Mouse (Mus musculus) midbrain, embryonic 11.5 days (tissue): ENCODE results near the gene Cxcr3. TPM values are rescaled to one million over a fixed set of nuclear protein-coding genes. Genes with fewer than 3 reads are reported as not detected.

ENCODE experiments used
- ATAC-seq: fragments of 200-750 bp; cut with Nextera tagmentation; 2 replicates; pipeline ENCODE4 v1.8.0; 2017; ENCODE audit warnings: moderate TSS enrichment, moderate library complexity; ENCODE audit not compliant: low FRiP score
- DNase-seq: peaks from one replicate; pipeline ENCODE4 v3.0.0; 2015; ENCODE audit warnings: low spot score; ENCODE audit errors: missing footprints
- H3K27ac ChIP-seq: fragments of 300-500 bp; sonication (generic); 2 replicates; pipeline ENCODE4 v1.5.1; 2014; ENCODE audit warnings: low read depth, low read length
- H3K27me3 ChIP-seq: fragments of 300-500 bp; sonication (generic); 2 replicates; pipeline ENCODE4 v1.6.1; 2014; ENCODE audit warnings: mild to moderate bottlenecking, low read length, moderate library complexity, mixed read lengths; ENCODE audit not compliant: control insufficient read depth, insufficient read depth
- H3K36me3 ChIP-seq: fragments of 300-500 bp; sonication (generic); 2 replicates; pipeline ENCODE4 v1.6.1; 2014; ENCODE audit warnings: mild to moderate bottlenecking, low read length, moderate library complexity, mixed read lengths; ENCODE audit not compliant: control insufficient read depth, insufficient read depth
- H3K4me1 ChIP-seq: fragments of 300-500 bp; sonication (generic); 2 replicates; pipeline ENCODE4 v1.6.1; 2014; ENCODE audit warnings: low read length; ENCODE audit not compliant: control insufficient read depth, insufficient read depth
- H3K4me2 ChIP-seq: fragments of 300-500 bp; sonication (generic); 2 replicates; pipeline ENCODE4 v1.6.1; 2014; ENCODE audit warnings: mild to moderate bottlenecking, moderate library complexity
- H3K4me3 ChIP-seq: fragments of 300-500 bp; sonication (generic); 2 replicates; pipeline ENCODE4 v1.5.1; 2014; ENCODE audit warnings: low read depth, low read length
- H3K9ac ChIP-seq: fragments of 300-500 bp; sonication (generic); 2 replicates; pipeline ENCODE4 v1.6.1; 2014; ENCODE audit warnings: low read length
- H3K9me3 ChIP-seq: fragments of 300-500 bp; sonication (generic); 2 replicates; pipeline ENCODE4 v1.6.1; 2016; ENCODE audit warnings: low read length; ENCODE audit not compliant: control insufficient read depth
- WGBS: fragments of 180-500 bp; shearing (Covaris S2); extraction: QIAGEN DNeasy Blood & Tissue Kit; methylation state at CpG from one replicate; pipeline ENCODE4 v1.1.7; 2014; 5-methylcytosine and 5-hydroxymethylcytosine counted together
- polyA plus RNA-seq: library from polyadenylated mRNA; unstranded; fragments of >200 nt; fragmentation: Nextera tagmentation; extraction: Ambion mirVana; gene quantifications from 2 replicates; pipeline ENCODE4 v1.2.1, GENCODE M21; 2014

The Cxcr3 gene
- polyA plus RNA-seq, result 0.12 and 0.20 TPM in 2 replicates

GRCm38 (mm10) chrX:101733828-101734319 lies at the start of gene Cxcr3:
TSS of gene Cxcr3 (minus strand) at chrX:101734269.
- ATAC-seq, result no peak

DNA sequence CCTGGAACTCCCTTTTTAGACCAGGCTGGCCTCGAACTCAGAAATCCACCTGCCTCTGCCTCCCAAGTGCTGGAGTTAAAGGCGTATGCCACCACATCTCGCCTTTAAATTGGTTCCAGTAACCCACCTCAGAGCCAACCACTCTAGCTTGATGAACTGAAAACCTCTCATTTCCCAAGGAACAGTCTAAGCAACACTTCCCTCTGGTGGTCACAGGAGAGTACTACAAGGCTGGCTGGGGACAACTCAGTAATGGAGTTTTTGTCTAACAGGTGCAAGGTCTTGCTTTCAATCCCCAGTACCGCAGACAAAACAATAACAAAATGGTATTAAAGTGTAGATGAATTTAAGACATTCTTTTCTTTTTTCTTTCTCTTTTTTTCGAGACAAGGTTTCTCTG lies 38.0 kb upstream of the Cxcr3 start:
- no peaks in the 10 kb centered on the region; the same call in 1 of the 2 replicates for H3K27me3 ChIP-seq

More at GRCm38 (mm10) chrX:101733828-101734319, at the start of gene Cxcr3:
- WGBS, result 91% methylated on average over 11 of the region's 11 CpGs
- no peak within 1 kb of the TSS for H3K4me3 ChIP-seq
- H3K9me3 ChIP-seq, result no peaks in the 10 kb centered on the region
- no peak for DNase-seq
- no peak within 1 kb of the TSS for H3K9ac ChIP-seq
- no peaks in the 10 kb centered on the region for H3K4me1 ChIP-seq
- H3K4me2 ChIP-seq, result no peak within 1 kb of the TSS
- no peak within 1 kb of the TSS for H3K27ac ChIP-seq
- peaks cover 2% of the 10 kb centered on the region for H3K27me3 ChIP-seq
- H3K36me3 ChIP-seq, result no peaks in the 10 kb centered on the region

GRCm38 (mm10) chrX:101770307-101770706 lies 36.2 kb upstream of the Cxcr3 start:
- Histone ChIP-seq H3K9me3 (no peaks in the 10 kb centered on the region), H3K27me3 (peaks cover 2% of the 10 kb centered on the region), H3K36me3 (no peaks in the 10 kb centered on the region), H3K9ac (no peak overlapping the region), H3K27ac (no peak overlapping the region), H3K4me2 (no peak overlapping the region), H3K4me1 (no peaks in the 10 kb centered on the region), H3K4me3 (no peak overlapping the region)
- WGBS, result 78% methylated on average over 3 of the region's 3 CpGs
- ATAC-seq, result no peak
- DNase-seq, result no peak

More for the DNA sequence above, 38.0 kb upstream of the Cxcr3 start:
- Histone ChIP-seq H3K36me3 (no peaks in the 10 kb centered on the region), H3K9ac (no peak overlapping the region), H3K9me3 (no peaks in the 10 kb centered on the region), H3K4me3 (no peak overlapping the region), H3K27ac (no peak overlapping the region), H3K4me2 (no peak overlapping the region), H3K4me1 (no peaks in the 10 kb centered on the region)
- ATAC-seq, result no peak
- WGBS, result 44% methylated on average over 5 of the region's 5 CpGs
- peak; percentile 92 for DNase-seq

- Histone ChIP-seq H3K27ac (no peak overlapping the region), H3K27me3 (peaks cover 2% of the 10 kb centered on the region), H3K9me3 (no peaks in the 10 kb centered on the region), H3K4me1 (no peaks in the 10 kb centered on the region), H3K36me3 (no peaks in the 10 kb centered on the region), H3K9ac (no peak overlapping the region), H3K4me3 (no peak overlapping the region), H3K4me2 (no peak overlapping the region)
- DNase-seq (no peak), ATAC-seq (no peak)
- WGBS, result 68% methylated on average over 2 of the region's 2 CpGs
These were observed 35.4 kb upstream of the Cxcr3 start for GRCm38 (mm10) chrX:101769478-101769877.

GRCm38 (mm10) chrX:101767280-101767679 lies 33.2 kb upstream of the Cxcr3 start:
- ATAC-seq (no peak), DNase-seq (no peak)
- H3K9me3 ChIP-seq, result no peaks in the 10 kb centered on the region
- 71% methylated on average over 7 of the region's 7 CpGs for WGBS
- no peak overlapping the region for H3K27ac ChIP-seq
- no peak overlapping the region for H3K9ac ChIP-seq
- no peak overlapping the region for H3K4me3 ChIP-seq
- H3K27me3 ChIP-seq, result peaks cover 2% of the 10 kb centered on the region
- no peaks in the 10 kb centered on the region for H3K36me3 ChIP-seq
- no peak overlapping the region for H3K4me2 ChIP-seq
- H3K4me1 ChIP-seq, result no peaks in the 10 kb centered on the region

- Histone ChIP-seq H3K4me2 (no peak overlapping the region), H3K9me3 (no peaks in the 10 kb centered on the region), H3K27me3 (peaks cover 2% of the 10 kb centered on the region), H3K36me3 (no peaks in the 10 kb centered on the region), H3K27ac (no peak overlapping the region), H3K4me3 (no peak overlapping the region), H3K9ac (no peak overlapping the region), H3K4me1 (no peaks in the 10 kb centered on the region)
- 89% methylated on average over 4 of the region's 4 CpGs for WGBS
- ATAC-seq (no peak), DNase-seq (no peak)
These were observed 31.0 kb upstream of the Cxcr3 start for GRCm38 (mm10) chrX:101765111-101765510.

- WGBS, result 80% methylated on average over 5 of the region's 5 CpGs
- H3K4me1 ChIP-seq, result no peaks in the 10 kb centered on the region
- no peaks in the 10 kb centered on the region for H3K36me3 ChIP-seq
- peaks cover 5% of the 10 kb centered on the region for H3K27me3 ChIP-seq
- DNase-seq, result no peak
- no peaks in the 10 kb centered on the region for H3K9me3 ChIP-seq
- H3K9ac ChIP-seq, result no peak overlapping the region
- ATAC-seq, result no peak
- no peak overlapping the region for H3K27ac ChIP-seq
- H3K4me3 ChIP-seq, result no peak overlapping the region
- H3K4me2 ChIP-seq, result no peak overlapping the region
These were observed 30.6 kb upstream of the Cxcr3 start for GRCm38 (mm10) chrX:101764621-101765020.

GRCm38 (mm10) chrX:101754478-101754877 lies 20.4 kb upstream of the Cxcr3 start:
- no peaks in the 10 kb centered on the region for H3K36me3 ChIP-seq
- no peak for DNase-seq
- H3K9ac ChIP-seq, result no peak overlapping the region
- no peak overlapping the region for H3K4me2 ChIP-seq
- H3K4me3 ChIP-seq, result no peak overlapping the region
- no peaks in the 10 kb centered on the region for H3K4me1 ChIP-seq
- H3K27me3 ChIP-seq, result peaks cover 5% of the 10 kb centered on the region; the same call in 1 of the 2 replicates
- 78% methylated on average over 5 of the region's 5 CpGs for WGBS
- no peaks in the 10 kb centered on the region for H3K9me3 ChIP-seq
- no peak for ATAC-seq
- H3K27ac ChIP-seq, result no peak overlapping the region

- DNase-seq (no peak), ATAC-seq (no peak)
- Histone ChIP-seq H3K36me3 (no peaks in the 10 kb centered on the region), H3K4me2 (no peak overlapping the region), H3K9me3 (no peaks in the 10 kb centered on the region), H3K4me3 (no peak overlapping the region), H3K27me3 (peaks cover 8% of the 10 kb centered on the region), H3K4me1 (no peaks in the 10 kb centered on the region), H3K9ac (no peak overlapping the region), H3K27ac (no peak overlapping the region)
- WGBS, result 58% methylated on average over 4 of the region's 4 CpGs
These were observed 16.1 kb upstream of the Cxcr3 start for GRCm38 (mm10) chrX:101750144-101750543.
